Mouse (Mus musculus): ENCODE results near the gene Ntm. TPM values are rescaled to one million over a fixed set of nuclear protein-coding genes. Genes with fewer than 3 reads are reported as not detected.

The Ntm gene
- 100 to 1,000 TPM; 132 to 134 TPM for total RNA-seq (2021)

DNA sequence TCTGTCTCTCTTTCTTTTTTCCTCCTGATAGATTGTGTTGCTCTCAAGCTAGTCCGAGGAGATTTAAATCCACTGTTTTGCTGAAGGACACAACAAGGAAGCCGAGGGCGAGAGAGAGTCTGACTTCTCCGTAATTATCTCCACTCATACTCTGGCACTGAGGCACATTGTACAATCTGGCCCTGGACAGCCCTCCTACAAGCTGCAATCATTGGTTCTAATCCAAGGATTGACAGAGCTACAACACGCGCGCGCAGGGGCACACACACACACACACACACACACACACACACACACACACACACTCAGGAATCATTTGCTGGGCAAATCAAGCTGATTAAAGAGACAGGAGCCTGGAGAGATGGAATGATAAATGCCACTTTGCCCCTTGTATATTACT, at the start of gene Ntm:
Ntm (minus strand) TSS at position 164 of the 400 bp plus-strand sequence.
- peak; percentile 37 to 41 for DNase-seq (ENCODE audit: extremely low spot score in 1 of 2, low spot score in 1 of 2)

DNA sequence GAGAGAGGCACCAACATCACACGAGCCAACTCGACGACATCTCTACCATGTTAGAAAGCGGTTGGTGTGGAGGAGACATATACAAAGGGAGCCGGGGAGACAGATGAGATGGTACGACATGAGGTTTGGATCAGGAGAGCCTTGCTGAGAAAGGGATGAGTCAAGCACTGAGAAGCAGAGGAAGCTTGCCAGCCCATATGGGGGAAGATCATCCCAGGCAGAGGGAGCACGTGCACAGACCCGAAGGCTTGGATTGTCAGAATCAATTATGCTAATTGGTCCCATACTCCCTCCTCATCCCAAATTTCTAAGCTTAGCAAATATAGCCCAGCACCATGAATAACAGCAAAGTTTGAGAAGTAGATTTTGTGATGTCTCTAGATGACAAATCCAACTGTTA, 42.8 kb upstream of the Ntm start:
- DNase-seq (ENCODE audit: extremely low spot score in 1 of 2, low spot score in 1 of 2): no peak

DNA sequence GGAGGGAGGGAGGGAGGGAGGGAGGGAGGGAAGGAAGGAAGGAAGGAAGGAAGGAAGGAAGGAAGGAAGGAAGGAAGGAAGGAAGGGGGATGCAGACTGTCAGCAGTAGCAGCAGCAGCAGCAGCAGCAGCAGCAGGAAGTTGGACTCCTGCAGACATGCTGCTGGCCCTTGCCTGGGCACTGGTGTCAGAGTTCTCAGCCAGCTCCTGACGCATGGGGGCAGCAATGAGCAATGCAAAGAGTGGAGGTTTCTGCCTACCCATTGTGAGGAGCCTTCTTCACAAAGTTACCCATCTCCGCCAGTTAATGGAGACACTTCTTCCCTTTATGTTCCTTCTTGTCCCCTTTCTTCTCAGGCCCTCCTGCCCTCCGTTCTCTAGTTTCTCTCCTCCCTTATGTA, 40.7 kb upstream of the Ntm start:
- peak; percentile 67 to 89 for DNase-seq (ENCODE audit: extremely low spot score in 1 of 2, low spot score in 1 of 2)

DNA sequence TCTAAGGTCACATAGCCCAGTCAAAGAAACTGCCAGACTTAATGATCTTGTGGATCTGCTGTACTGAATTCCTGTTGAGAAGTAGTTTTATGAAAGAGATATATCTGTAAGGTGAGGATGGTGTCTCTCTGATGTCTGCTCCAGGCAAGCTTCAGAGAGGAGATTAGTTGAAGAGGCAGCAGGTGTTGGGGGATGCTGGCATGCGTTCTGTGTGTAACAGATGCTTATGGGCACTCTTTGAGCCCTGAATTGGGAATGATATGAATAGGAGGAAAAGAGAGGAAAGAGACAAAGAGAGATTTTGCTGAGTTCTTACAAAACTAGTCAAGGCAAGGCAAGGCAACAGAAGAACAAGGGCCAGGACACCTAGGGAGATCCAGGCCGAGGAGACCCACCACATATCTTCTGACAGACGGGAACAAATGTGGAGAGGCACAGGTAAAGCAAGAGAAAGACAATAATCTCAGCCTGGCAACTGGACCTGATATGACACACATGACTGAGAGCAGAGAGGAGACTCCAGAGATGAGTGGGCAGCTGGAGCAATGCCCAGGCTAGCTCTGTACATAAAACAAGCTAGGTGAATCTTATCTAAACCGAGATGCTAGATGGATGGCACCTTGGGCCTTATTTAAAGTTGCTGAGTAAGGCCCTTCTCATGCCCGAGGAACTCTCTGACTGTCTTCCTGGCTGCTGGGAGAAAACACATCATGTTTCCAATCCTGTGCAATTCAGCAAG, 18.4 kb upstream of the Ntm start:
- DNase-seq (ENCODE audit: extremely low spot score in 1 of 2, low spot score in 1 of 2): no peak

DNA sequence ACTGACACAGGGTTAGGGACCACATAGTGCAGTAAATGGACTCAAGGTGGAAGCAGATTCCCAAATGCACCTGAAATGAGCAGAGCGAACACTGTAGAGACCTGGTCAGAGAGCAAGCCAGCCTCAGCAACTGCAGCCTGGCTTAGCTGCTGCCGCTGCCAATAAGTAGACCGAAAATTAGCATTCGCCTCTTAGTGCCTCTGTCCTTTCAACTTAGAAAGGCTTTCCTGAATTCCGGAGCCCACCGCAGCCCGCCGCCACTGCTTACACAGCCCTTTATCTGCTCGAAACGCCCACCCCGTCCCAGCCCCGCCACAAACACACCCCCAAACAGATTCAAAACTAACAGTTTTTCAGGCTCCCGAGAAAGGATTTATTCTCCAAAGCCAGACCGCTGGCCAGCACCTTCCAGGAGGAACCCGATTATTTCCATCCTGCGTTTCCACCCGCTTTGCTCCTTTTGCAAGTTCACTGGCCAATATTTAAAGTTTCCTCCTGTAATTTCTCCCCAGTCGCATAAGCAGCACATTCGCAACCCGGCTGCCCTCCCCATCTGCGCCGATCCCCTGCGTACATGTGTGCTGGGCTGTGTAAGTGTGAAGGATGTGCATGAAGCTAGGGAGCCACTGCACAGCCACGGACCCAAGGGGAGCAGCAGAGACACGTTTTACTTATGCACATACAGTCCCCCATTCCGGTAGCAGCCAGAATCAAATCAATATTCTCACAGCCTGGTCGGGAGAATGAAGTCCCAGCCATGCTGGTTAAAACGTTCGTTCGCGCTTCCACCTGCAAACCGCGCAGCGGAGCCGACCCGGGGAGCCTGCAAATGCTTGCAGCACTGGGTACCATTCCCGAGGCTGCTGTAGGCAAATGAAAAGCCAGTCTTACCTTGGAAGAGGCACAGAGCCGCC, 730 bp downstream of the Ntm start:
- peak; percentile 26 to 36 for DNase-seq (ENCODE audit: extremely low spot score in 1 of 2, low spot score in 1 of 2)

DNA sequence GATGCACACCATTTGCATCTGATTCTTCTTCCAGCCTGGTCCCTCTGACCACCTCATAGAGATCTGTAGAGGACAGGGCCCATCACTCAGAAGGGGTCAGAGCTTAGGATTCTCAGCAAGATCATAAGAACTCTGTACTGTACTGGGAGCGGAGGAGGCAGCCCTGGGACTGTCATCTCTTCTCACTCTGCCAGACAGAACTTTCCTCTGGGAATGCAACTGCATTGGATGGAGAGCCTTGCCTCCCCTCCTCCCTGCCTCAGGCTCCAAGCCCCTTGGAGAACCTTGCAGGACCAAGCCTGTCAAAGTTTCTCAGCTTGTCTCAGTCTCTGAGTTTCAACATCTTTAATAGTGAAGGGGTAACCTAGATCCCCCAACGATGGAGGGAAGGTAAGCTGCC, 1.4 kb downstream of the Ntm start:
- no peak for DNase-seq (ENCODE audit: extremely low spot score in 1 of 2, low spot score in 1 of 2)

DNA sequence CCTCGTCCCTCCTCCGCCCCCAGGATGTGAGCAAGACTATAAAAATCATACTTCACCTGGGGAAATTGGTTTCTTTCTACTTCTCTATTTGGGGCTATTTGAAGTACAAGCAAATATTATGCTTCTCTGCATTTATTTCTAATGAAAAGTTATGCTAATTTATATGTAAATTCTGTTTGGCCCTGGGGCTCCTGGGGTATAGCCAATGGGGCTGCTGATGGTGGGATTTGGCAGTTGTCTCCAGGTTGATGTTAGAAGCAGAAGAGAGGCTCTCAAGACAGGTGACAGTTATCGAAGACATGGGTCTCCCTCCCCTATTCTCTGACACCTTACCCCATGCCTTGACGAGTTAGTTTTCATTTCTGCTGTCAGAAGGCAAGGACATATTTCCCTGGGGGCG, 2.2 kb downstream of the Ntm start:
- DNase-seq (ENCODE audit: extremely low spot score in 1 of 2, low spot score in 1 of 2): no peak

- DNase-seq (ENCODE audit: extremely low spot score in 1 of 2, low spot score in 1 of 2): no peak
Measured at GRCm38 (mm10) chr9:29960236-29960635, 2.7 kb downstream of the Ntm start.

DNA sequence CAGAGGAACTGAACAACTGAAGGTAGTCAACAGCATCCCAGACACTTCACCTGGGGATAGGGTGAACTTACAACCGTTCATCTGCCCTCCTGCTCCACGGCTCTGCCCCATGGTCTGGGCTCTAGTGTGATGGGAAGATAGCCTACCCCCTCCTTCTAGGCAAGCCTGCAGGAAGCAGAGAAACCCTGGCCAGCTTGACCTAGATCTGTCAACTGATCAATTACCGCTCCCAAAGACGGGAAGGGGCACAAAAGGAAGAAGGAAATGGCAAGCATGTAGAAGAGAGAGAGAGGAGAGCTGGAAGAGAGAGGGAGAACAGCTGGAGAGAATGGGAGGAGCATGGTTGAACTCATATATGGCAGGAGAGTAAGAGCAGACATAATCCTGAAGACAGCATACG, 6.0 kb downstream of the Ntm start:
- no peak for DNase-seq (ENCODE audit: extremely low spot score in 1 of 2, low spot score in 1 of 2)

GRCm38 (mm10) chr9:29954031-29954430, 8.9 kb downstream of the Ntm start:
- peak; percentile 38 to 41 for DNase-seq (ENCODE audit: extremely low spot score in 1 of 2, low spot score in 1 of 2)

DNA sequence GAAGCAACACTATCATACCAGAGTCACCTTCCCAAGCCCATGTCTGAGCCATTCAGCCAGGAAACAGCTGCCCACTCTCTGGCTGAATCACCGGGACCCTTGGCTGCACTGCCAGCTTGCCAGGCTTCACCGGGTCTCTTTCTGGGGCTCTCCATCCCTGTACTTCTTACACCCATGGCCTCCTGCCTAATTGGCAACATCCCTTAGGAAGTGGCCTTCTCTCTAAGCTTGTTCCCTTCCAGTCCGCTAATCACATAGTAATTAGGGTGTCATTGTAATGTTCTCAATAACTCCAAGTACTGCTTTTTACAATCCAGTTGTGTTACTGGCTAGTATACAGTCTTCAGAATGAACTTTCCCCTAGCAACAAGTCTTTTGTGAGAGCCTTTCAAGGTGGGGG, 13.9 kb downstream of the Ntm start:
- DNase-seq (ENCODE audit: extremely low spot score in 1 of 2, low spot score in 1 of 2): no peak

- DNase-seq (ENCODE audit: extremely low spot score in 1 of 2, low spot score in 1 of 2): no peak
Measured at GRCm38 (mm10) chr9:29943209-29944070, 19.5 kb downstream of the Ntm start.

DNA sequence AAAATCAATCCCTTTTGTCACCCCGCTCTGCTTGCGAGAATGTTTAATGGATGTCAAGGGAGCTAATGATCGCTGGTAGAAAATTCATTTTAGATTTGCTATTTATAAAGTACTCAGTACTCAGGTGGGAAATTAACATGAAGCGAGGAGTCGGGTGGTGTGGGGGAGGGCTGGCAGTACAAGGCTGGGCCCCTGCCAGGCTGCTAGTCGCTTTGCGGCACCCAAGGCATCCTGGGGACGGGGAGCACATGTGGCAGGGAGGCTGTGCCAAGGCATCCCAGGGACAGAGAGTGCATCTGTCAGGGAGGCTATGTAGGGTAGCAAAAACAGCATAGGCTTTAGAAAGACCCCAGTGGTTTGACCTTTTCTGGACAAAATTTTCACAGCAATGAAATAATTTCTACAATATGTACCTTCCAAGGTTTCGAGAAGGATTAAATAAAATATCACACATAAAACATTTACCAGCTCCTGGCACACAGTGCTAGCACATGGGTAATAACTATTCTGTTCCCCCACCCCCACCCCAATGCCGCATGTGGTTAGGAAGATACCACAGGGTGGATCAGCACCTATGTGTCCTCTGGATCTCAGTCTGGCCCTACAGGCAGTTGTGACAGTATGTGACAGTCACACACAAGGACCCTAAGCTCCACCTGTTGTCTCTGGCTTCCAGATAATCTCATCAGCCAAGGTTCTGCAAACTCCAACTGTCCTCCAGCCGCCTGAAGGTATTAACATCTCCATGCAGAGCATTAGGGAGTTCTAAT, 20.6 kb downstream of the Ntm start:
- peak in 1 of 2 experiments; percentile 35 for DNase-seq (ENCODE audit: extremely low spot score in 1 of 2, low spot score in 1 of 2)

GRCm38 (mm10) chr9:29939517-29940034, 23.4 kb downstream of the Ntm start:
- DNase-seq (ENCODE audit: extremely low spot score in 1 of 2, low spot score in 1 of 2): no peak

DNA sequence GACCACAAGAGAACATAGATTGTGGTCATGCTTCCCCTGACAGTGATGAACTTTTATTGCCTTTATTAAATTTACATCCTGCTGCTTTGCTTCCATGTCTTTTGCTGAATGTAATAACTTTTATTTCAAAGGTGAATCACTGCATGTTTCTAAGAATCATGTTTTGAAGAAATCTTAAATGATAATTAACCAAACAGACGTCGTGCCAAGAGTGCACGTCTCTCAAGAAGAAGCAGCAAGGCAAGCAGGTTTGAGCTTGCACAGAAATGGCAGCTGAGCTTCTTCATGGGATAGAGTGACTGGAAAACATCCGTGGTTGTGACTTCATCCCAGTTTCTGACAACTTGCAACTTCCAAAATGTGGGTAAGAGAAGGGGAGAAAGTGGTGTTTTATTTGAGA, 34.1 kb downstream of the Ntm start:
- DNase-seq (ENCODE audit: extremely low spot score in 1 of 2, low spot score in 1 of 2): no peak

DNA sequence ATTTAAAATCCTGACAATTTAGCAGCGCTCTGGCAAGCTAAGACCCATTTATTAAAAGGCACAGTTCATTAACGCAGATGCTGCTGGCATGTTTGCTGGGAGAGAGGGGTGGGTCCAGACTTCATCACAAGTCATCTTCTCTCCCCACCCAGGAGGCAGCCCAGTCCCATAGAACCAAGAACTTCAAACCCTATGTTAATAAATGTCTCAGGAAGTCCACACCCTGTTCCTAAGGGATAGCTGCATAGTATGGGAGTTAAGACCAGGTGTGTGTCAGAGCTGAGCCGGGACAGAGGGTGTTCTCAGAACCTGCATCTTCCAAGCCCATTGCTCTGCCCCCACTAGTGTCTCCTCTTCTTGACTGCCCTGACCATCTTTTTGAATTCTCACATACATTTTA, 37.6 kb downstream of the Ntm start:
- no peak for DNase-seq (ENCODE audit: extremely low spot score in 1 of 2, low spot score in 1 of 2)

GRCm38 (mm10) chr9:29898406-29899054, 64.4 kb downstream of the Ntm start:
- no peak for DNase-seq (ENCODE audit: extremely low spot score in 1 of 2, low spot score in 1 of 2)

DNA sequence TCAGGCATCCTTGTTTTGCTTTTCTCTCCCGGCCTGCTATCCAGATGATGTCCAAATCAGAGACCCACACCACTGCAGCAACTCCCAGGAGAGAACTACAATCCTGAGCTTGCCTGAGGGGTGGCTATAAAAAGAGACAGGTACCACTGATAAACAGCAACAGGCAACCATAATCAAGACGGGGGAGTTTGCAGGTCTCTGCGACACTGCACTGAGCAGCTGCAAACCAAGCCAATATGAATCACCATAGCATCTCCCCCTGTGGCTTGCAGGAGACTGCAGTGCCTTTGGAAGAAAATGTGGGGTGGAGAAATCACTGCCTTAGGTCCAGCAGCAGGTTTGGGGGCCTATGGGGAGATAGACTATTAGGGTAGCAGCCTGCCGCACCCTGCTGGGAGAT, 65.5 kb downstream of the Ntm start:
- DNase-seq (ENCODE audit: extremely low spot score in 1 of 2, low spot score in 1 of 2): no peak

DNA sequence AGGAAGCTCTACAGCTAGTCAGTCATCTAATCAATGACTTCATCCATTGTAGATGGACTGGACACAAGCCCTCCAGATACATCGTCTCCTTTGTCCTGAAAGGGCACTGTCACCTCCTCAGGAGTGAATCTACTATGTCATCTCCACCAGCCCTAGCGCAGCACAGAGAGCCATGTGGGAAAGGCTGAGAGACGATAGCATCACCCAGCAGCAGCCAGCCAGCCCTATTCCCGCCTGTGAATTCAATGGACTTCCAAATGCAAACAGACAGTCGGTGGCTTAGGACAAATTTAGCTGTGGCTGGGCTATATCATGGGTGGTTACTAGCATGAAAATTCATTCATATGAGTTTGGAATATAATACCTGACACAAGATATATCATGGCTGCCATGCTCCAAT, 70.1 kb downstream of the Ntm start:
- DNase-seq (ENCODE audit: extremely low spot score in 1 of 2, low spot score in 1 of 2): no peak
